Mouse (Mus musculus): ENCODE data around the gene Pdss1.

GRCm38 (mm10) chr2:22985973-22986657 lies 90.8 kb downstream of the Pdss1 start:
- no peak for TF ChIP-seq POLR2A (IDR thresholded peaks at IDR 0.05; ENCODE audit: control insufficient read depth, extremely low read depth, insufficient read depth, low read length, poor library complexity)
- TF ChIP-seq CTCF (IDR thresholded peaks at IDR 0.05; ENCODE audit: borderline replicate concordance, control insufficient read depth, extremely low read depth, insufficient read depth, low read length, poor library complexity), result no peak
